Mouse (Mus musculus) left cerebral cortex, postnatal 36 days (tissue): ENCODE data around the gene Selp. TPM values are rescaled to one million over a fixed set of nuclear protein-coding genes. Genes with fewer than 3 reads are reported as not detected.
A peak's percentile ranks its signal among the peaks of the same experiment; 100 is the strongest.

Experiments
- DNase-seq, 2 experiments: peaks; one replicate each; pipeline ENCODE4 v3.0.0; 2021 to 2022; ENCODE audit warnings: low spot score in 2 of 2, mixed read lengths in 1 of 2
- intact Hi-C: fragments of 180-260 bp; cut with DNase I; formaldehyde crosslinking; loops from one replicate; pipeline ENCODE4 v1.15.1; 2025
- total RNA-seq, 2 experiments: library from RNA; stranded (reverse); gene quantifications; 2 replicates each; pipeline ENCODE4 v1.2.3; 2021

The Selp gene
- total RNA-seq, 2 experiments from 2014 or later: not detected

GRCm38 (mm10) chr1:164162745-164163144 lies 47.7 kb downstream of the Selp start:
- intact Hi-C loops: no loop called here
- DNase-seq: no peak

GRCm38 (mm10) chr1:164168818-164169217 lies 53.8 kb downstream of the Selp start:
- no peak for DNase-seq
- intact Hi-C loops: no loop called here

GRCm38 (mm10) chr1:164170434-164170833 lies 55.4 kb downstream of the Selp start:
- DNase-seq: no peak
- intact Hi-C loops: no loop called here

- no peak for DNase-seq
- intact Hi-C loops: no loop called here
Measured at GRCm38 (mm10) chr1:164173145-164173544, 58.1 kb downstream of the Selp start.

- intact Hi-C loops: no loop called here
- no peak for DNase-seq
Measured at GRCm38 (mm10) chr1:164176856-164177255, 61.8 kb downstream of the Selp start.

- DNase-seq: peak in 1 of 2 experiments; percentile 8
- intact Hi-C loops: no loop called here
Measured at GRCm38 (mm10) chr1:164178429-164178828, 63.4 kb downstream of the Selp start.

GRCm38 (mm10) chr1:164184142-164184870 lies 69.2 kb downstream of the Selp start:
- intact Hi-C loops: loop anchor here (1.0 kb wide), 1 partner anchor 36 kb away; no protein-coding TSS in a partner anchor
- peak; percentile 10 to 43 for DNase-seq

- DNase-seq: no peak
- intact Hi-C loops: loop anchor here (1.0 kb wide), 1 partner anchor 37 kb away; no protein-coding TSS in a partner anchor
Measured at GRCm38 (mm10) chr1:164184871-164185223, 69.8 kb downstream of the Selp start.

GRCm38 (mm10) chr1:164185316-164185715 lies 70.3 kb downstream of the Selp start:
- DNase-seq: no peak
- intact Hi-C loops: no loop called here

GRCm38 (mm10) chr1:164187002-164187560 lies 72.0 kb downstream of the Selp start:
- DNase-seq: no peak
- intact Hi-C loops: no loop called here

- no peak for DNase-seq
- intact Hi-C loops: no loop called here
Measured at GRCm38 (mm10) chr1:164199551-164199950, 84.5 kb downstream of the Selp start.

Other genes starting within 250 kb of the Selp start
- 10 to 100 TPM; 22.1 to 26.6 TPM for gene Scyl3, start 186.2 kb upstream of the Selp start, total RNA-seq
- gene BC055324, start 120.5 kb upstream of the Selp start, total RNA-seq: 1 to 10 TPM in 1 of 2 experiments, under 1 TPM in 1; 0.96 to 1.2 TPM
- 1 to 10 TPM; 5.0 to 5.3 TPM for gene Mettl18, start 120.4 kb upstream of the Selp start, total RNA-seq
- gene Sele, start 67.0 kb upstream of the Selp start, total RNA-seq: under 1 TPM in 1 of 2 experiments, not detected in 1; 0.10 TPM
- gene Sell, start 53.3 kb upstream of the Selp start, total RNA-seq: not detected
- gene F5, start 36.6 kb downstream of the Selp start, total RNA-seq: under 1 TPM; 0.42 to 0.52 TPM
- 10 to 100 TPM; 12.8 to 13.5 TPM for gene Slc19a2, start 133.8 kb downstream of the Selp start, total RNA-seq
- 10 to 100 TPM; 23.4 to 24.4 TPM for gene Ccdc181, start 160.3 kb downstream of the Selp start, total RNA-seq
- 10 to 100 TPM; 24.0 to 26.7 TPM for gene Nme7, start 188.9 kb downstream of the Selp start, total RNA-seq
- gene Blzf1, start 192.2 kb downstream of the Selp start, total RNA-seq: 10 to 100 TPM; 24.6 to 26.7 TPM